Mouse (Mus musculus): ENCODE measurements around the gene Gm10912. TPM values are rescaled to one million over a fixed set of nuclear protein-coding genes. Genes with fewer than 3 reads are reported as not detected.
"Not testable (repeated sequence)": the region's sequence is repeated elsewhere in the genome, so short reads cannot be mapped to it uniquely, and the experiment has no call there.

Gm10912 gene
- not detected in 2 replicates for polyA plus RNA-seq (2014; fragmentation: Nextera tagmentation; extraction: Ambion mirVana)

- H3K27me3 ChIP-seq (ENCODE audit: control insufficient read depth, insufficient read depth, low read length); H3K4me2 ChIP-seq (ENCODE audit: low read depth, low read length); H3K36me3 ChIP-seq (replicated peaks; ENCODE audit: control insufficient read depth, insufficient read depth, low read depth, low read length); H3K4me3 ChIP-seq (ENCODE audit: low read depth, low read length); H3K27ac ChIP-seq (replicated peaks; ENCODE audit: low read depth, low read length); ATAC-seq (replicated peaks; ENCODE audit: insufficient number of reproducible peaks, low FRiP score, low TSS enrichment, low read depth); DNase-seq (ENCODE audit: low spot score); H3K4me1 ChIP-seq (ENCODE audit: control insufficient read depth, insufficient read depth, low read length); H3K9ac ChIP-seq (replicated peaks; ENCODE audit: low read length); H3K9me3 ChIP-seq (replicated peaks; ENCODE audit: control insufficient read depth, low read length): not testable (repeated sequence)
- 86% methylated on average over 6 of the region's 6 CpGs for WGBS
Measured at GRCm38 (mm10) chr2:104065526-104065925, at the start of gene Gm10912. TSS of gene Gm10912 (plus strand) at chr2:104065826.

DNA sequence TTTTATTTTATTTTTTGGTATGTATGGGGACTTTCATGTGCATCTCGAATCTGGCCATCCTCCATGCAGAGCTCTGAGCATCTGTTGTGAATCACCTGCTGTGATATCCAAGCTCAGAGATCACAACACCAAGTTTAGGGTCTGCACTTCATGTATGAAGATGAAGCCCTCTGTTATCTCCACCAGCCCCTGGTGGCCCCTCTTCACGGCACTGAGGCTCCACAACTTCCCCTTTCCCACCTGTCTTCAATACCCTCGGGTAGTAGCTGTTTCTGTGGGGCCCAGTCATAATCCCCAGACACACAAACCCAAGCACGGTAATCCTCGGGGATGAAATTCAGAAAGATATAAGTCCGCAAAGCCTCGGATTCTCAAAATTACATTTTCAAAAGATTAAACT, 42.5 kb upstream of the Gm10912 start:
- H3K27me3 ChIP-seq (ENCODE audit: control insufficient read depth, insufficient read depth, low read length): no peaks in the 10 kb centered on the region
- H3K9me3 ChIP-seq (replicated peaks; ENCODE audit: control insufficient read depth, low read length): no peaks in the 10 kb centered on the region
- no peak overlapping the region for H3K27ac ChIP-seq (replicated peaks; ENCODE audit: low read depth, low read length)
- no peak overlapping the region for H3K4me2 ChIP-seq (ENCODE audit: low read depth, low read length)
- no peak for DNase-seq (ENCODE audit: low spot score)
- WGBS: 89% methylated on average over 7 of the region's 7 CpGs
- H3K36me3 ChIP-seq (replicated peaks; ENCODE audit: control insufficient read depth, insufficient read depth, low read depth, low read length): no peaks in the 10 kb centered on the region
- no peak overlapping the region for H3K4me3 ChIP-seq (ENCODE audit: low read depth, low read length)
- H3K9ac ChIP-seq (replicated peaks; ENCODE audit: low read length): no peak overlapping the region
- no peaks in the 10 kb centered on the region for H3K4me1 ChIP-seq (ENCODE audit: control insufficient read depth, insufficient read depth, low read length)
- ATAC-seq (replicated peaks; ENCODE audit: insufficient number of reproducible peaks, low FRiP score, low TSS enrichment, low read depth): no peak

- H3K4me1 ChIP-seq (ENCODE audit: control insufficient read depth, insufficient read depth, low read length): no peaks in the 10 kb centered on the region
- no peak overlapping the region for H3K4me2 ChIP-seq (ENCODE audit: low read depth, low read length)
- WGBS: 91% methylated on average over 4 of the region's 4 CpGs
- DNase-seq (ENCODE audit: low spot score) (no peak), ATAC-seq (replicated peaks; ENCODE audit: insufficient number of reproducible peaks, low FRiP score, low TSS enrichment, low read depth) (no peak)
- no peak overlapping the region for H3K27ac ChIP-seq (replicated peaks; ENCODE audit: low read depth, low read length)
- no peaks in the 10 kb centered on the region for H3K27me3 ChIP-seq (ENCODE audit: control insufficient read depth, insufficient read depth, low read length)
- no peaks in the 10 kb centered on the region for H3K9me3 ChIP-seq (replicated peaks; ENCODE audit: control insufficient read depth, low read length)
- H3K36me3 ChIP-seq (replicated peaks; ENCODE audit: control insufficient read depth, insufficient read depth, low read depth, low read length): no peaks in the 10 kb centered on the region
- no peak overlapping the region for H3K9ac ChIP-seq (replicated peaks; ENCODE audit: low read length)
- H3K4me3 ChIP-seq (ENCODE audit: low read depth, low read length): no peak overlapping the region
Measured at GRCm38 (mm10) chr2:104024656-104025055, 41.0 kb upstream of the Gm10912 start.

DNA sequence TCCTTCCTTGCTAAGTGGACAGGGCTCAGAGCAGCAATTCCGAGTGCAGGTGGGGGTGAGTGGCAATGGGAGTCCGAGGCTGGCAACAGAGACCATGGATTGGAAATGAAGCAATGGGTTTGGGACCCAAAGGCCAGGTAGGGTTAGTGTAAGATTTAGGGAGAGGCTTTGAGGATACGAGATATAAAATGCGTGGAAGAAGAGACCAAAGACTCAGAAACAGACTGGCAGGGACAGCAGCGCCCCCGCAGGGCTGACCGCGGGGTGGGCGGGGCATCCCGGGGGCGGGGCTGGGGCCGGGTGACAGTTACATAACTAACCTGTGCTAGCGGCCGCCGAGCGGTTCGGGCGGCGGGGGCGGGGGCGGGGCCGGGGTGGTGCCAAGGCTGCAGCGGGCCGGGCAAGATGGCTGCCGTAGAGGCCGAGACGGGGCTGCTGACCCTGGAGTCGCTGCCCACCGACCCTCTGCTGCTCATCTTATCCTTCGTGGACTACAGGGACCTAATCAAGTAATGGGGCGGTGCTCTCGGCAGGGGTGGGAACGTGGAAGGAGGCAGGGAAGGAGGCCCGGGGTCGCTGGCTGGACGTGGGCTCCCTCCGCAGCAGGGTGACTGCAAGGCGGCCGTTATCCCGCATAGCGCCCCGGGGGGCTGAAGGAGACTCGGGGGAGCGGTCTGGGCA, 38.0 kb upstream of the Gm10912 start, which contains the start of gene Fbxo3:
TSS of gene Fbxo3 (plus strand) at position 264 of the 681 bp plus-strand sequence.
- Histone ChIP-seq H3K9me3 (replicated peaks; ENCODE audit: control insufficient read depth, low read length) (no peaks in the 10 kb centered on the region), H3K4me1 (ENCODE audit: control insufficient read depth, insufficient read depth, low read length) (no peaks in the 10 kb centered on the region), H3K4me3 (ENCODE audit: low read depth, low read length) (peak within 1 kb of the TSS; percentile 85), H3K9ac (replicated peaks; ENCODE audit: low read length) (peak within 1 kb of the TSS; percentile 91), H3K36me3 (replicated peaks; ENCODE audit: control insufficient read depth, insufficient read depth, low read depth, low read length) (no peaks in the 10 kb centered on the region), H3K4me2 (ENCODE audit: low read depth, low read length) (peak within 1 kb of the TSS; percentile 84), H3K27ac (replicated peaks; ENCODE audit: low read depth, low read length) (peak within 1 kb of the TSS; percentile 47), H3K27me3 (ENCODE audit: control insufficient read depth, insufficient read depth, low read length) (no peaks in the 10 kb centered on the region)
- ATAC-seq (replicated peaks; ENCODE audit: insufficient number of reproducible peaks, low FRiP score, low TSS enrichment, low read depth) (peak; percentile 95), DNase-seq (ENCODE audit: low spot score) (peak; percentile 81)
- WGBS: under 1% methylated on average over 30 of the region's 44 CpGs

GRCm38 (mm10) chr2:104028139-104028723, 37.4 kb upstream of the Gm10912 start, which contains the start of gene 4931422A03Rik:
TSS of gene 4931422A03Rik (minus strand) at chr2:104028361.
- H3K27me3 ChIP-seq (ENCODE audit: control insufficient read depth, insufficient read depth, low read length): no peaks in the 10 kb centered on the region
- peak within 1 kb of the TSS; percentile 85 for H3K4me3 ChIP-seq (ENCODE audit: low read depth, low read length)
- no peaks in the 10 kb centered on the region for H3K36me3 ChIP-seq (replicated peaks; ENCODE audit: control insufficient read depth, insufficient read depth, low read depth, low read length)
- 1% methylated on average over 32 of the region's 32 CpGs for WGBS
- peak within 1 kb of the TSS; percentile 91 for H3K9ac ChIP-seq (replicated peaks; ENCODE audit: low read length)
- DNase-seq (ENCODE audit: low spot score): peak; percentile 32
- peak within 1 kb of the TSS; percentile 47 for H3K27ac ChIP-seq (replicated peaks; ENCODE audit: low read depth, low read length)
- H3K4me2 ChIP-seq (ENCODE audit: low read depth, low read length): peak within 1 kb of the TSS; percentile 84
- ATAC-seq (replicated peaks; ENCODE audit: insufficient number of reproducible peaks, low FRiP score, low TSS enrichment, low read depth): peak; percentile 64; the same call in 1 of the 2 replicates
- no peaks in the 10 kb centered on the region for H3K9me3 ChIP-seq (replicated peaks; ENCODE audit: control insufficient read depth, low read length)
- no peaks in the 10 kb centered on the region for H3K4me1 ChIP-seq (ENCODE audit: control insufficient read depth, insufficient read depth, low read length)

DNA sequence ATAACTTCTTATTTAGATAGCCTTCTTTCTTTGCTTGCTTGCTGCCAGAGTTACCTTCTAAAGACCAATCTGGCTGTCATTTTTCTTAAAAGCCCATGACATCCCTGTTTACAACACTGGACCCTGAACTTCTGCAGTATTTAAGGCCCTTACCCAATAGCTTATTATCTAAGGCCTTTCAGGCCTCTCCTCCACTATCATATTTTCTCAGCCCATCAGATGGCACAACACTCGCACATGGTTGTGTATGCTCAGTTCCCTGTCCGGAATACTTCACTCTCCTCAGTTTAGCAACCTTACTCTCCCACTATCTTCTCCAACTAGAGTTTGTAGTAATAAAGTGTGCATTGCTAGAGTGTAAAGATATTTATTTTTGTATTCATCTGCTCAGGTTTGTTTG, 36.6 kb upstream of the Gm10912 start:
- H3K27ac ChIP-seq (replicated peaks; ENCODE audit: low read depth, low read length): no peak overlapping the region
- no peaks in the 10 kb centered on the region for H3K9me3 ChIP-seq (replicated peaks; ENCODE audit: control insufficient read depth, low read length)
- ATAC-seq (replicated peaks; ENCODE audit: insufficient number of reproducible peaks, low FRiP score, low TSS enrichment, low read depth) (no peak), DNase-seq (ENCODE audit: low spot score) (no peak)
- no peaks in the 10 kb centered on the region for H3K4me1 ChIP-seq (ENCODE audit: control insufficient read depth, insufficient read depth, low read length)
- H3K4me2 ChIP-seq (ENCODE audit: low read depth, low read length): no peak overlapping the region; the same call in 1 of the 2 replicates
- H3K36me3 ChIP-seq (replicated peaks; ENCODE audit: control insufficient read depth, insufficient read depth, low read depth, low read length): no peaks in the 10 kb centered on the region
- H3K9ac ChIP-seq (replicated peaks; ENCODE audit: low read length): no peak overlapping the region
- WGBS: 76% methylated on average over 2 of the region's 2 CpGs
- H3K4me3 ChIP-seq (ENCODE audit: low read depth, low read length): peak overlapping the region; percentile 85; the same call in 1 of the 2 replicates
- no peaks in the 10 kb centered on the region for H3K27me3 ChIP-seq (ENCODE audit: control insufficient read depth, insufficient read depth, low read length)

DNA sequence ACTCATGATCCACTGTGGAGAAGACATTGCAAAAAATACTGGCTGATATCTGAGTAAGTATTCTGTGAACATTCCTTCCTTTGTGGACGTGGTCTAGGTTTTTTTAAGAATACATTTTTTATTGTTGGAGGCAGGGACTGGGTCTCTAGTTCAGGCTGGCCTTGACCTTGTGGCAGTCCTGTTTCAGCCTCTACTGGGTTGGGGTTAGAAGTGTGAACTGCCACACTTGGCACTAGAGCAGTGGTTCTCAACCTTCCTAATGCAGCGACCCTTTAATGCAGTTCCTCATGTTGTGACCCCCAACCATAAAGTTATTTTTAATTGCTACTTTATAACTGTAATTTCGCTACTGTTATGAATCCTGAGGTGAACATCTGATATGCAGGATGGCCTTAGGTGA, 35.2 kb upstream of the Gm10912 start:
- Histone ChIP-seq H3K27me3 (ENCODE audit: control insufficient read depth, insufficient read depth, low read length) (no peaks in the 10 kb centered on the region), H3K4me3 (ENCODE audit: low read depth, low read length) (no peak overlapping the region), H3K36me3 (replicated peaks; ENCODE audit: control insufficient read depth, insufficient read depth, low read depth, low read length) (no peaks in the 10 kb centered on the region), H3K4me2 (ENCODE audit: low read depth, low read length) (no peak overlapping the region), H3K9ac (replicated peaks; ENCODE audit: low read length) (no peak overlapping the region), H3K4me1 (ENCODE audit: control insufficient read depth, insufficient read depth, low read length) (no peaks in the 10 kb centered on the region), H3K27ac (replicated peaks; ENCODE audit: low read depth, low read length) (no peak overlapping the region), H3K9me3 (replicated peaks; ENCODE audit: control insufficient read depth, low read length) (no peaks in the 10 kb centered on the region)
- 83% methylated on average over 3 of the region's 3 CpGs for WGBS
- ATAC-seq (replicated peaks; ENCODE audit: insufficient number of reproducible peaks, low FRiP score, low TSS enrichment, low read depth) (no peak), DNase-seq (ENCODE audit: low spot score) (no peak)

DNA sequence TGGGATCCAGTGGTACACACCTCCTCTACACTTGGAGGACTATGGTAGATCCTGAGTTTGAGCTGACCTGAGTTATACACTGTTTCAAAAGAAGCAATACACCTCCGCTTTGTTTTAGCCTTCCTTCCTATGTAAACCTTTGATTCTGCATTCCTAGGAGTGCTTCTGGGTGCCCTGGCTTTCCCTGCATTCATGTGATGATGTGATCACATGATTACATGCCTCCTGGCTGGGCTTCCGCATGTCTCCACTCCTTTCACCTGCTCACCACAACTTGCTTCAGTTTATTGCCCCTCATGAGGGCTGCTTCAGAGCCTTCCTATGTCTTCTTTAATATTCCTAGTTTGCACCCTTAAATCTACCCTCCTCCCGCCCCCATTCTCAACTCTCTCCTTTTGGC, 33.6 kb upstream of the Gm10912 start:
- 83% methylated on average over 3 of the region's 3 CpGs for WGBS
- Histone ChIP-seq H3K9ac (replicated peaks; ENCODE audit: low read length) (no peak overlapping the region), H3K9me3 (replicated peaks; ENCODE audit: control insufficient read depth, low read length) (no peaks in the 10 kb centered on the region), H3K36me3 (replicated peaks; ENCODE audit: control insufficient read depth, insufficient read depth, low read depth, low read length) (peaks cover 4% of the 10 kb centered on the region; the same call in 1 of the 2 replicates), H3K27ac (replicated peaks; ENCODE audit: low read depth, low read length) (no peak overlapping the region), H3K4me1 (ENCODE audit: control insufficient read depth, insufficient read depth, low read length) (no peaks in the 10 kb centered on the region), H3K27me3 (ENCODE audit: control insufficient read depth, insufficient read depth, low read length) (no peaks in the 10 kb centered on the region), H3K4me2 (ENCODE audit: low read depth, low read length) (no peak overlapping the region), H3K4me3 (ENCODE audit: low read depth, low read length) (no peak overlapping the region)
- no peak for ATAC-seq (replicated peaks; ENCODE audit: insufficient number of reproducible peaks, low FRiP score, low TSS enrichment, low read depth)
- no peak for DNase-seq (ENCODE audit: low spot score)

Data from embryonic facial prominence, embryonic 11.5 days (tissue).